8 mouse cellular contexts compared by ENCODE assay signal in genomic region chr3:108285078-108285711, GRCm38 (mm10). TPM values are rescaled to one million over a fixed set of nuclear protein-coding genes. Genes with fewer than 3 reads are reported as not detected.
DNase-seq lines count a peak whose midpoint lies in the region; ATAC-seq and TF ChIP-seq lines count a peak whose summit lies in the region.

No protein-coding gene starts in this region.

- peaks cover 64% of the 10 kb centered on the region for H3K4me1 ChIP-seq in heart, embryonic 10.5 days
- H3K4me1 ChIP-seq in hindbrain, embryonic 10.5 days (replicated peaks), result peaks cover 68% of the 10 kb centered on the region
- H3K4me1 ChIP-seq in liver, postnatal 0 days (ENCODE audit: insufficient read depth), result peaks cover 39% of the 10 kb centered on the region

- peak overlapping the region; percentile 82 for H3K4me2 ChIP-seq in liver, postnatal 0 days (ENCODE audit: low read depth, low read length)

- no peaks in the 10 kb centered on the region for H3K27me3 ChIP-seq in heart, embryonic 10.5 days (ENCODE audit: insufficient read depth, poor library complexity, severe bottlenecking)
- no peaks in the 10 kb centered on the region for H3K27me3 ChIP-seq in hindbrain, embryonic 10.5 days (ENCODE audit: insufficient read depth, poor library complexity, severe bottlenecking)
- no peaks in the 10 kb centered on the region for H3K27me3 ChIP-seq in liver, postnatal 0 days (ENCODE audit: insufficient read depth, low read length)

- peak overlapping the region; percentile 92; the same call in 1 of the 2 replicates for H3K27ac ChIP-seq in heart, embryonic 10.5 days
- H3K27ac ChIP-seq in hindbrain, embryonic 10.5 days, result peak overlapping the region; percentile 95
- peak overlapping the region; percentile 31; the same call in 1 of the 2 replicates for H3K27ac ChIP-seq in liver, postnatal 0 days (ENCODE audit: low read depth)

- peaks cover 1% of the 10 kb centered on the region; the same call in 1 of the 2 replicates for H3K36me3 ChIP-seq in heart, embryonic 10.5 days
- H3K36me3 ChIP-seq in hindbrain, embryonic 10.5 days, result peaks cover 4% of the 10 kb centered on the region
- H3K36me3 ChIP-seq in liver, postnatal 0 days (replicated peaks; ENCODE audit: insufficient read depth, low read length), result peaks cover 4% of the 10 kb centered on the region; the same call in 1 of the 2 replicates

- no peaks in the 10 kb centered on the region for H3K9me3 ChIP-seq in heart, embryonic 10.5 days
- no peaks in the 10 kb centered on the region for H3K9me3 ChIP-seq in hindbrain, embryonic 10.5 days
- H3K9me3 ChIP-seq in liver, postnatal 0 days (ENCODE audit: low read length), result no peaks in the 10 kb centered on the region

- no peak overlapping the region for H3K9ac ChIP-seq in liver, postnatal 0 days (replicated peaks)

- no peak for DNase-seq in heart, embryonic 10.5 days (ENCODE audit: low spot score)
- DNase-seq in heart, postnatal 25 days (ENCODE audit: low spot score), result no peak
- DNase-seq in Muller cell, postnatal 12 days (ENCODE audit: inconsistent ontology term), result peak; percentile 21
- no peak for DNase-seq in hindbrain, embryonic 10.5 days (ENCODE audit: low spot score)
- DNase-seq in liver, postnatal 0 days, result no peak
- no peak for DNase-seq in adrenal gland, adult 8-10 months
- no peak for DNase-seq in gastrocnemius, postnatal 36 days

- ATAC-seq in liver, postnatal 0 days, result no peak
- ATAC-seq in frontal cortex, adult (ENCODE audit: low TSS enrichment), result no peak

- TF ChIP-seq EP300 in liver, postnatal 0 days (IDR thresholded peaks at IDR 0.05; ENCODE audit: low read depth), result no peak

- TF ChIP-seq CTCF in liver, postnatal 0 days (IDR thresholded peaks at IDR 0.05; ENCODE audit: low read depth), result no peak

- peak overlapping the region; percentile 97 for H3K4me3 ChIP-seq in heart, embryonic 10.5 days
- peak overlapping the region; percentile 95 for H3K4me3 ChIP-seq in hindbrain, embryonic 10.5 days
- peak overlapping the region; percentile 68 for H3K4me3 ChIP-seq in liver, postnatal 0 days (ENCODE audit: low read depth, low read length)

- intact Hi-C loops in heart, postnatal 25 days (cut with DNase I), result no loop called here
- intact Hi-C loops in gastrocnemius, postnatal 36 days (cut with DNase I), result no loop called here

- 57% methylated on average over 4 of the region's 4 CpGs for WGBS in heart, embryonic 10.5 days
- WGBS in hindbrain, embryonic 10.5 days, result 61% methylated on average over 4 of the region's 4 CpGs
- WGBS in liver, postnatal 0 days (ENCODE audit: insufficient replicate concordance), result 51% methylated on average over 4 of the region's 4 CpGs

RNA-seq across cellular contexts. Expression of gene Sort1, which starts 1.3 kb away (rescaled TPM):
- 15.1 and 26.4 TPM in 2 replicates for polyA plus RNA-seq in heart, embryonic 10.5 days (2016; fragmentation: Nextera tagmentation; extraction: Ambion mirVana)
- 10 to 100 TPM; 17.1 to 18.9 TPM for total RNA-seq in heart, postnatal 25 days (2021)
- 15.9 and 19.7 TPM in 2 replicates for polyA plus RNA-seq in hindbrain, embryonic 10.5 days (2016; fragmentation: Nextera tagmentation; extraction: Ambion mirVana)
- polyA plus RNA-seq in liver, postnatal 0 days (2015; fragmentation: Nextera tagmentation; extraction: Ambion mirVana), result 3.0 and 3.7 TPM in 2 replicates
- 10 to 100 TPM; 25.9 to 67.1 (median 40.9) TPM for total RNA-seq in adrenal gland, adult 8-10 months (2022)
- 10 to 100 TPM; 36.7 to 37.8 TPM for total RNA-seq in gastrocnemius, postnatal 36 days (2021)

RNA-seq across cellular contexts. Expression of gene Psma5, which starts 28.5 kb away (rescaled TPM):
- polyA plus RNA-seq in heart, embryonic 10.5 days (2016; fragmentation: Nextera tagmentation; extraction: Ambion mirVana), result 280 and 324 TPM in 2 replicates
- total RNA-seq in heart, postnatal 25 days (2021), result 10 to 100 TPM; 52.5 to 53.8 TPM
- 296 and 335 TPM in 2 replicates for polyA plus RNA-seq in hindbrain, embryonic 10.5 days (2016; fragmentation: Nextera tagmentation; extraction: Ambion mirVana)
- 136 and 143 TPM in 2 replicates for polyA plus RNA-seq in liver, postnatal 0 days (2015; fragmentation: Nextera tagmentation; extraction: Ambion mirVana)
- total RNA-seq in adrenal gland, adult 8-10 months (2022), result 10 to 100 TPM; 85.1 to 96.1 (median 89.0) TPM
- 10 to 100 TPM; 43.6 to 48.1 TPM for total RNA-seq in gastrocnemius, postnatal 36 days (2021)

RNA-seq across cellular contexts. Expression of gene Sypl2, which starts 58.7 kb away (rescaled TPM):
- polyA plus RNA-seq in heart, embryonic 10.5 days (2016; fragmentation: Nextera tagmentation; extraction: Ambion mirVana), result 0.39 and 1.0 TPM in 2 replicates
- under 1 TPM; 0.57 to 0.87 TPM for total RNA-seq in heart, postnatal 25 days (2021)
- 1.0 TPM in 2 replicates for polyA plus RNA-seq in hindbrain, embryonic 10.5 days (2016; fragmentation: Nextera tagmentation; extraction: Ambion mirVana)
- polyA plus RNA-seq in liver, postnatal 0 days (2015; fragmentation: Nextera tagmentation; extraction: Ambion mirVana), result 0.05 and 0.79 TPM in 2 replicates
- 1 to 10 TPM in 1 of 4 experiments, under 1 TPM in 3; 0.35 to 1.0 (median 0.65) TPM for total RNA-seq in adrenal gland, adult 8-10 months (2022)
- 100 to 1,000 TPM; 479 to 547 TPM for total RNA-seq in gastrocnemius, postnatal 36 days (2021)

Comparison
In these comparisons a context has a peak if more than half of its experiments do, and no peak if none do; other contexts are left out.
1. H3K27ac ChIP-seq: peak in every context shown above with its lines; median percentile 95 in hindbrain, embryonic 10.5 days; 92 in heart, embryonic 10.5 days; 31 in liver, postnatal 0 days.
2. RNA of gene Sypl2, which starts 58.7 kb away (total RNA-seq): 479 to 547 TPM in gastrocnemius, postnatal 36 days; 0.57 to 0.87 TPM in heart, postnatal 25 days and 0.35 to 1.0 TPM in adrenal gland, adult 8-10 months; every median in the first group is over 100 times any median in the second.
3. Peak in every context shown above with its lines, with median percentiles within 50 percentile points of each other: H3K4me3 ChIP-seq.